Mouse (Mus musculus) gastrocnemius, postnatal 10 days (tissue): ENCODE measurements around the gene Caap1. TPM values are rescaled to one million over a fixed set of nuclear protein-coding genes. Genes with fewer than 3 reads are reported as not detected.

Experiments
- DNase-seq: peaks from one replicate; pipeline ENCODE4 v3.0.0; 2021; ENCODE audit warnings: mixed read lengths
- long read RNA-seq, 2 experiments: library from polyadenylated mRNA; stranded (forward); transcript quantifications; one replicate each; pipeline ENCODE4 v2.0.0; 2021
- total RNA-seq, 2 experiments: library from RNA; stranded (reverse); gene quantifications; 2 replicates each; pipeline ENCODE4 v1.2.3; 2021

The Caap1 gene
- 1 to 10 TPM; 3.6 to 4.4 TPM for total RNA-seq
- long read RNA-seq, experiment 1, transcript Caap1-201 (6 exons, 2,107 nt), result major isoform, 7 of 9 reads
- long read RNA-seq, experiment 1, partial matches to known transcripts, result 0 of 9 reads
- long read RNA-seq, experiment 1, other reads (novel, unspliced or antisense), result 2 of 9 reads
- long read RNA-seq, experiment 2, transcript Caap1-201 (6 exons, 2,107 nt), result major isoform, 9 of 9 reads
- long read RNA-seq, experiment 2, partial matches to known transcripts, result 0 of 9 reads
- long read RNA-seq, experiment 2, other reads (novel, unspliced or antisense), result 0 of 9 reads

GRCm38 (mm10) chr4:94556265-94557054 is at the start of gene Caap1, which contains the start of gene Gm10306:
Caap1 (minus strand) TSS chr4:94556796.
Gm10306 (plus strand) TSS chr4:94556546.
- peak; percentile 98 for DNase-seq

- DNase-seq, result no peak
These were observed 49.0 kb upstream of the Caap1 start for GRCm38 (mm10) chr4:94605591-94605990.

- no peak for DNase-seq
These were observed 47.9 kb upstream of the Caap1 start for GRCm38 (mm10) chr4:94604452-94605019.

GRCm38 (mm10) chr4:94603031-94603629 is 46.5 kb upstream of the Caap1 start, which contains the start of gene Plaa:
Plaa (minus strand) TSS chr4:94603244.
- DNase-seq, result peak; percentile 84

- DNase-seq, result no peak
These were observed 46.0 kb upstream of the Caap1 start for GRCm38 (mm10) chr4:94602496-94603030.

- no peak for DNase-seq
These were observed 44.8 kb upstream of the Caap1 start for GRCm38 (mm10) chr4:94601395-94601794.

- DNase-seq, result no peak
These were observed 36.1 kb upstream of the Caap1 start for GRCm38 (mm10) chr4:94592709-94593108.

- no peak for DNase-seq
These were observed 35.3 kb upstream of the Caap1 start for GRCm38 (mm10) chr4:94591765-94592381.

- no peak for DNase-seq
These were observed 16.1 kb upstream of the Caap1 start for GRCm38 (mm10) chr4:94572677-94573076.

GRCm38 (mm10) chr4:94564297-94564696 is 7.7 kb upstream of the Caap1 start:
- no peak for DNase-seq

GRCm38 (mm10) chr4:94561954-94562648 is 5.5 kb upstream of the Caap1 start:
- DNase-seq, result no peak

GRCm38 (mm10) chr4:94560316-94560715 is 3.7 kb upstream of the Caap1 start:
- no peak for DNase-seq

GRCm38 (mm10) chr4:94559266-94559665 is 2.7 kb upstream of the Caap1 start:
- DNase-seq, result no peak

GRCm38 (mm10) chr4:94557145-94557544 is 549 bp upstream of the Caap1 start:
- no peak for DNase-seq

- DNase-seq, result no peak
These were observed 1.6 kb downstream of the Caap1 start for GRCm38 (mm10) chr4:94554955-94555494.

- DNase-seq, result no peak
These were observed 12.3 kb downstream of the Caap1 start for GRCm38 (mm10) chr4:94544321-94544720.

GRCm38 (mm10) chr4:94543041-94543440 is 13.6 kb downstream of the Caap1 start:
- no peak for DNase-seq

GRCm38 (mm10) chr4:94533205-94533604 is 23.4 kb downstream of the Caap1 start:
- no peak for DNase-seq

GRCm38 (mm10) chr4:94529448-94529847 is 27.1 kb downstream of the Caap1 start:
- no peak for DNase-seq

GRCm38 (mm10) chr4:94523321-94523720 is 33.3 kb downstream of the Caap1 start:
- DNase-seq, result no peak

GRCm38 (mm10) chr4:94517631-94518030 is 39.0 kb downstream of the Caap1 start:
- peak; percentile 57 for DNase-seq
